Mouse (Mus musculus): ENCODE results near the gene Olfr506. TPM values are rescaled to one million over a fixed set of nuclear protein-coding genes. Genes with fewer than 3 reads are reported as not detected.

Olfr506 gene
- not detected for total RNA-seq (2023)

DNA sequence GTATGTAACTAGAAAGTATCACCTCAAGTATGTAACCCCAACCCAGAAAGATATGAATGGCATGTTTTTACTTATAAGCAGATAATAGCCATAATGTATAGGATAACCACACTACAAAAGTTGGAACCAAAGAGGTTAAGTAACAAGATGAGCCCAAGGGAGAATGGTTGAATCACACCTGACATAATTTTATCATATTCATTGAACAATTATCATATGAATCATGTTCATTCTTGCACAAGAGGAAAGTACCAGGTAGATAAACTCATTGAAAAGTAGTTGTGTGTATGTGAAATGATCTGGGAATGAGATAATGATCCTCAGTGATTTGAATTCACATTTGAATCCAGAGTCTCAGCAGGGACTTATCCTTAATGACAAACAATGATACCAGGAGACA, at the start of gene Olfr506:
Gene Olfr506, plus strand, starts transcription at position 301 of the 400 bp plus-strand sequence.

DNA sequence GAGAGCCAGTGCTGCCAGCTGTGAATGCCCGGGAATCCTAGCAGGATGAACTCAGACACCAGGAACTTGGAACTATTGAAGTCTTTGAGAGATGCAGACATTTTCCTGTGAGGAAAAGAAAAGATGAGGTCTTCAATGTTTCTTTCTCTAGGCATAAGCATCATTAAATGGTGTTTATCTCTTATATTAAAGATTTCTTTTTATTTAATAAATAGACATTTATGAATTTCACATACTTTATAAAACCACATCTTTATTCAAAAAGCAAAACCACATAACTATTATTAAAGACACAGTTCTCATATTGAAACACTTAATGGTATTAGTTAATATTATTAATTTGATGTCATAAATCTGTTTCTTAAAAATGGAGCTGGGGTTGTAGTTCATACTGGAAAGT, 44.9 kb upstream of the Olfr506 start, which contains the start of gene Olfr504:
Gene Olfr504, minus strand, starts transcription at position 101 of the 400 bp plus-strand sequence.

DNA sequence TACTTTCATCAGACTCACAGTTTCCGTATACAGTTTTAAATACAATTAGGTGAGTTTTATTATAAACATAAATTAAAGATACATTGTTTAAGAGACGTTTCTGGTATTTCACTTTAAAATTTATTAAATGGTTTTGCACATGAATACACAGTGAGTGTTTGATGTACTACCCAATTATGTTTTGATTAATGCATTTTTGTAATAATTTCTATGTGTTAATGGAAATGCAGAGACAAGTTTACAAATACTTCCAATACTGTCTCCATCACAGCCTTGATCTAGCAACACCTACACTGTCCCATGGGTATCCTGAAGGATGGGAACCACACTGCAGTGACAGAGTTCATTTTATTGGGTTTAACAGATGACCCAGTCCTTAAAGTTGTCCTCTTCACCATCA, 10.9 kb downstream of the Olfr506 start, which contains the start of gene Olfr507:
Gene Olfr507, plus strand, starts transcription at position 301 of the 400 bp plus-strand sequence.

DNA sequence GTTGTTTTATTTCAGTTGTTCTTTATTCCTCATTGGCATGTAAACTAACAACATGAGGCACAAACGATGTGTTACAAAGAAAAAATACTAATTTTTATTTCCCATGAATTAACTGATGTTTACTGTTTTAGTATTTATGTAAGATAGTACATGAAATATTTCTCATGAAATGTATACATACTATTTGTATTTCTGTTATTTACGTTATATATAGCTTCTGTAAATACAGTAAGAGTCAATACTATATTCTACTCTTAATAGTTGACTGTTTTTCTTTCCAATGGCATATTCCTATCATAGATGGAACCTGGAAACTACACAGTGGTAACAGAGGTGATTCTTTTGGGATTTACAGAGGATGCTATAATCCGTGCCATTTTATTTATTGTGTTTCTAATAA, 19.1 kb downstream of the Olfr506 start, which contains the start of gene Olfr508:
Gene Olfr508, plus strand, starts transcription at position 301 of the 400 bp plus-strand sequence.

DNA sequence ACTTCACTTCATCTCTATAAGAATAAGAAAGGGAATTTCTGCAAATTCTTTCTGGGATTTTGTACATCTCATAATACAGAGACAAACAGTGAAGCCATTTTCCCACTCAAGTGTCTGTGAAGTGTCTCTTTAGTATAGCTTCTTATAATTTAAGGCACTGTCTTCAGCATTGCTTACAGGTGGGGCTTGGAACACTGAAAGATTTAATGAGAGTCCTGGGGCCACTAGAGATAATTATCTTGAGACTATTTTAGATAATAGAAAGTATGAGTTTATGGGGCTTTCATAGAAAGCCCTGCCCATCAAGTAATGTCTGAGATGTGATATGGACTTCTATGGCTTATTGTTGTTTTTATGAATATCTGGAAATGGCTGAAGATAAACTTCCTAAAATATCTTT, 41.2 kb downstream of the Olfr506 start, which contains the start of gene Olfr509:
Gene Olfr509, minus strand, starts transcription at position 101 of the 400 bp plus-strand sequence.

Other genes starting within 250 kb of the Olfr506 start
- not detected for gene Olfr494, start 245.5 kb upstream of the Olfr506 start, total RNA-seq (2023)
- not detected for gene Olfr495, start 217.6 kb upstream of the Olfr506 start, total RNA-seq (2023)
- gene Olfr497, start 190.4 kb upstream of the Olfr506 start, total RNA-seq (2023): not detected
- gene Olfr498, start 145.5 kb upstream of the Olfr506 start, total RNA-seq (2023): not detected
- not detected for gene Olfr502, start 85.7 kb upstream of the Olfr506 start, total RNA-seq (2023)
- gene Olfr503, start 66.3 kb upstream of the Olfr506 start, total RNA-seq (2023): not detected
- not detected for gene Olfr504, start 45.0 kb upstream of the Olfr506 start, total RNA-seq (2023)
- not detected for gene Olfr507, start 11.0 kb downstream of the Olfr506 start, total RNA-seq (2023)
- not detected for gene Olfr508, start 19.2 kb downstream of the Olfr506 start, total RNA-seq (2023)
- gene Olfr509, start 41.1 kb downstream of the Olfr506 start, total RNA-seq (2023): not detected
- not detected for gene Olfr510, start 55.6 kb downstream of the Olfr506 start, total RNA-seq (2023)
- not detected for gene Olfr512, start 102.5 kb downstream of the Olfr506 start, total RNA-seq (2023)
- gene Olfr513, start 140.2 kb downstream of the Olfr506 start, total RNA-seq (2023): not detected
- not detected for gene Olfr514, start 215.2 kb downstream of the Olfr506 start, total RNA-seq (2023)
- gene Olfr516, start 239.7 kb downstream of the Olfr506 start, total RNA-seq (2023): not detected

All from monocyte, adult 59 days (primary cell).